Mouse (Mus musculus): ENCODE measurements around the gene Tmem178b.

Gene Tmem178b

DNA sequence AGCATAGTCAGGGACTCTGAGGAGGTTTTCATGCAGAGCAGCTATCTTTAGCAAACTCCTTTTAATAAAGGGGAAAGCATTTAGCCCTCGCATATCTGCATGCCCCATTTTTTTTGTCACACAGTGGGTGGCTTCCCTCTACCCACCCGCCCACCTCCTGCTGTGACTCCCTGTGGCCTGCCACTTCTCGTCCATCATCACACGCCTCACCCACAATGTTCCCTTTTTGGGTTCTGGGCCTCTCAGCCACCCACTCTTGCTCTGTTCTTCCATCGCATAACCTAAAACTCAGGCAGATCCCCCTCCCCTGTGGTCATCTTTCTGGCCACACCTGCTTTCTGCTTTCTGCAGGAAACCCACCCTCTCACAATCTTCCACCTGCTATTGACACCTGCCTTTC, 288.3 kb downstream of the Tmem178b start:
- DNase-seq (ENCODE audit: low read depth, low spot score) = no peak

GRCm38 (mm10) chr6:40173559-40173958, 300.5 kb downstream of the Tmem178b start:
- DNase-seq (ENCODE audit: low read depth, low spot score) = no peak

- peak; percentile 45 for DNase-seq (ENCODE audit: low read depth, low spot score)
Measured at GRCm38 (mm10) chr6:40177870-40178269, 304.8 kb downstream of the Tmem178b start.

DNA sequence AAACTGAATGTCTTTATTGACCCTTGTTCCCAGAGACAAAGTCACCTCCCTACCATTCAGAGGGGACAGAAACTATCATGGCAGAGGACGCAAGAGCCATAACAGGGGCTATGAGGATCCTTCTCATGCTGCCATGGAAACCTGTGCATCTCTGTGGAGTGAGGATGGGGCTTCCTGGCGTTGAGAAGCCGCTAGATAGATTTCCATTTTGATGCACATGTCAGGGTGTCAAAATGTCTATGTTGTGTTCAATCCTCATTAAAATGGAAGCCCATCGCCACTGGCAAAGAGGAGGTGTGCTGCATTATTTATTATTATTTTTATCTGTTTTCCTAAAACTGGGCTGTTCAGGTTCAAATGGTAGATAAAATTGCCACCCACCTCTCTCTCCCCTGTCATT, 307.5 kb downstream of the Tmem178b start:
- no peak for DNase-seq (ENCODE audit: low read depth, low spot score)

DNA sequence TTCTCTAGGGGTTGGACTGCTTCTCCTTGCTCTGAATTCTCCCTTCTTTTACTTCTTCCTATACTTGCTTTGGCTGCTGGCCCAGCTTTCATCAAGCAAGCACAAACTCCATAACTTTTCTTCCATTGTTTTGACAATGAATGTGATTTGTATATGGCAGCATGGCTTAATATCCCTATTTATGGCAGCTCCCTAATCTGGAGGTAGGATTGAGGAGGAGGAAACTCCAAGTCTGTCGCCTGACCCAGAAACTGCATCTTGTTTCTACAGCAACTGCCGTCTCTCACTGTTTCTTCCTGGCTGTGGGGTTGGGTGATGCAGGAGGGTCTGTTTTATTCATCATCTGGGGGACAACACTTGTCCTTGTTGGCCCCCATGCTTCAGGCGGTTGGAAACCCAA, 327.6 kb downstream of the Tmem178b start:
- no peak for DNase-seq (ENCODE audit: low read depth, low spot score)

- DNase-seq (ENCODE audit: low read depth, low spot score) = no peak
Measured at GRCm38 (mm10) chr6:40202602-40203001, 329.5 kb downstream of the Tmem178b start.

GRCm38 (mm10) chr6:40205380-40205779, 332.3 kb downstream of the Tmem178b start:
- no peak for DNase-seq (ENCODE audit: low read depth, low spot score)

- DNase-seq (ENCODE audit: low read depth, low spot score) = no peak
Measured at GRCm38 (mm10) chr6:40208014-40208413, 334.9 kb downstream of the Tmem178b start.

GRCm38 (mm10) chr6:40209172-40209571, 336.1 kb downstream of the Tmem178b start:
- no peak for DNase-seq (ENCODE audit: low read depth, low spot score)

GRCm38 (mm10) chr6:40217154-40217553, 344.1 kb downstream of the Tmem178b start:
- DNase-seq (ENCODE audit: low read depth, low spot score) = no peak

DNA sequence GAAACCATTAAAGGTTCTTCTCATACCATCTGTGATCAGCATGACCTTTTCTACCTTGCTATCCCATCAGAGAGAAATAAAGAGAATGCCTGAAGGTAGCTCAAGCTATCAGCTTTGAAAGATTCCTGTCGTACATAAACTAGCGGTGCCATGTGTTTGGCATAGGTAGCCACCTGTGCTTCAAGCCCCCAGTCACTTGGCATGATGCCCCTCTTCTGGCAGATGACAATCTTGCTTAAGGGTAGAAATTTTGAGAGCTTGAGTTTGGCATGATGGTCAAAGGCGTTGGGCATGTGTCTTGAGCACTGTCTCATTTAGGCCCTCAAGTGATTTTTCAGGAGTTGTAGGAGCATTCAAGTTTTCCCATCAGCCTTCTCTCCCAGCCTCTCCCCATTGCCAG, 344.6 kb downstream of the Tmem178b start:
- no peak for DNase-seq (ENCODE audit: low read depth, low spot score)

DNA sequence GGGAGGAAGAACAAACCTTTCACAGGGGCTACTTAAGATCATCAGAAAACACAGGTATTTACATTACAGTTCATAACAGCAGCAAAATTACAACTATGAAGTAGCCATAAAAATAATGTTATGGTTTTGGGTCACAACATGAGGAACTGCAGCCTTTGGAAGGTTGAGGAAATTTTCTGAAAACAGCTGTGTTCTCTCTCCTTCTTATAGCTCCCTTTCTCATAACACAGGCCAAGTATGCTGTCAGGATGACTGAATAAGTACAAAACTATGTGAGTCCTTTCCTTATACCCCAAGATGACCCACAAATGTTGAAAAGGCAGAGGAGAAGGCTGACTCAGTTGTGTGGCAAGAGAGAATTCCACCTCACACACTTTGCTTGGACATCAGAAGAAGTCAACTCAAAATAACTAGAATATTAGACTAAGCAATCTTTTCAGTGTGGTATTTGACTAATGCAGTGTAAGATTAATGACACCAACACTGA, 347.6 kb downstream of the Tmem178b start:
- peak; percentile 71 for DNase-seq (ENCODE audit: low read depth, low spot score)

GRCm38 (mm10) chr6:40225585-40226280, 352.7 kb downstream of the Tmem178b start:
- no peak for DNase-seq (ENCODE audit: low read depth, low spot score)

DNA sequence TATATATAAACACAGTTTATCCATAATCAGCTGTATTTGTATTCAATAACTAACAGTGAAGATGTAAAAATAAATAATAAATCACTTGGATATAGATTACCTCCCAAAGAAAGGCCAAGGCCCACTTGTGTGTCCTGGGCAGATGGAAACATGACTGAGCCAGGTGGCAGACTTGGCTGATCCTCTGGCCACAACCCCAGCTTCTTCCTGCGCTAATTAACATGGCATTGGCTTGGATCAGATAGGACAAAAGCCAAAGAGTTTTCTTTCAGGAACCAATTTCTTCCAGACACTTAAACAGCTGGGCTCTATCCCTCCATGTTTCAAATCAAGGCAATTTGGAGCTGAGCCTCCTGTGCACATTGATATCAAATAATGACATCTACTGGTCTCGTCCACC, 355.9 kb downstream of the Tmem178b start:
- no peak for DNase-seq (ENCODE audit: low read depth, low spot score)

GRCm38 (mm10) chr6:40229985-40230384, 356.9 kb downstream of the Tmem178b start:
- no peak for DNase-seq (ENCODE audit: low read depth, low spot score)

DNA sequence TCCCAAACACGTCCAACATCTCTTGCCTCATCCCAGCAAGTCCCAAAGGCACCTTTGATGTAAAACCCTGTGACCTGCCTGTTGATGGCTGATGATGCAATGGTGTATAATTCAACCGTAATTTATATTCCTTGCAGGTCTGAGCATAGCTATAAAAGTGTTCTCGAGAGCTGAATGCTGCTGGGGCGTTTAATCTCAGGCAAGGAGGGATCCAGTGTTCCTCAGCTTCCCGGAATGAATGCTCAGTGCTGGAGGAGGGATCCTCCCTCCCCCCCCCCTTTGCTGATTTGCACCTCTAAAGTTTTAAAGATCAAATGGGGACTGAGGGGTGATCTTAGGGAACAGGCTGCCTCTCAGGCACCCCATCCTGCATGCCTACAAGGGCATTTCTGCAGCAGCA, 361.0 kb downstream of the Tmem178b start:
- DNase-seq (ENCODE audit: low read depth, low spot score) = no peak

- DNase-seq (ENCODE audit: low read depth, low spot score) = peak; percentile 87
Measured at GRCm38 (mm10) chr6:40235793-40236470, 362.9 kb downstream of the Tmem178b start.

DNA sequence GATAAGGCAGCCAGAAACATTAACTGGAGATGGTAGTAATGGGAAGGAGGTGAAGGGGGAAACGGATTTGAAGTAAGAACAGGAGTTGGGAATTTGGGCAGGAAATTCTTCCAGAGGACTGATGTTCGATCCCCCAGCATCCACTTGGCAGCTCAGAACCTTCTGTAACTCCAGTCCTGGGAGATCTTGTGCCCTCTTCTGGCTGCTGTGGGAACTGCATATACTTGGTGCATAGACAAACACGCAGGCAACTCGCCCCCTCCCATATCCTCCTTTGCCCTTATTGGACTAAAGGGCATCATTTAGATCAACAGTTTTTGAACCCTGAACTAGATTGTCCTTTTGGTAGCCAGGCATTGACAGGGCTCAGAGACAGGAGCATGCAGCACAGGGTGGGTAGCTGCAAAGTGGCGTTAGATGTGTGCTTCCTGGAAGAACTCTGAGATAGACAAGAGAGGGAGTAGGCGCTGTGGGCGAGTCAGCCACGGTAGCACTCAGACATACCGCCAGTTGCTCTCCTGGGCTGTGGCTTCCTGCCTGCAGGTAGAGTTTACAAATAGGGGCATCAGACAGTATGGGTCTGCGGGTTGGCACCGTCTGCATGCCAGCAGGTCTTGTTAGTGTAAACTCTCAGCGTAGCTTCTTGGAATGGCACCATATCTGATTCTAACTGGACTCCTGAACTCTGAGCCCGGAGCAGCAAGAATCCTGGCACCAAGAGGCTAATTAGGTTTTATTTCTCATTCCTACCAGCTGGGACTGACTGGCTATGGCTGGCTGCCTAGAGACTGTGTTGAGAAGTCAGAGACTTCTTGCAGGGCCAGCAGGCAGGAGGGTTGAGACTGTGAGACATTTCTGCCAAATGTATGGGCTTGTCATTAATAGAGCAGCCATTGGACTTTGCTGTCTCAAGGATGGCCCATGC, 364.0 kb downstream of the Tmem178b start:
- DNase-seq (ENCODE audit: low read depth, low spot score) = peak; percentile 57

- DNase-seq (ENCODE audit: low read depth, low spot score) = no peak
Measured at GRCm38 (mm10) chr6:40238857-40239256, 365.8 kb downstream of the Tmem178b start.

DNA sequence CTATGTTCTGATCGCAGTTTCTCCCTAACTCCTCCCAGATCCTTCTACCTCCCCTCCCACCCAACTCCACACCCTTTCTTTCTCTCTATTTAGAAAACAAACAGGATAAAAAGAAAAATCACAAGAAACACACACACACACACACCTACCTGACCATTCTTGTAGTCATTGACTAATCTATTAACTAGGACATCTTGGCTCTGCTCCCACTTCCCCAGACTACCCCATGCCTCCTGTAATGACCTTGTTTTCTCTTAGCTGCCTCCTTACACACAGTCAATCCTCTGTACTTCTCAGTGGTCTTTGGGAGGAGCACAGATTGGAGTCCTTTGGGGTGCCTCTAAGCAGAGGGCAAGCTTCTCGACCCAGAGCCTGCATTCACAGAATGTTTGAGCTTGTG, 367.6 kb downstream of the Tmem178b start:
- DNase-seq (ENCODE audit: low read depth, low spot score) = no peak

- DNase-seq (ENCODE audit: low read depth, low spot score) = no peak
Measured at GRCm38 (mm10) chr6:40247398-40247946, 374.4 kb downstream of the Tmem178b start.

GRCm38 (mm10) chr6:40249939-40250338, 376.9 kb downstream of the Tmem178b start:
- DNase-seq (ENCODE audit: low read depth, low spot score) = peak; percentile 29

All from 3T3-L1 (cell line).